Mouse (Mus musculus): ENCODE results near the gene Lefty1. TPM values are rescaled to one million over a fixed set of nuclear protein-coding genes. Genes with fewer than 3 reads are reported as not detected.

Lefty1 gene
- polyA plus RNA-seq, 1 experiment from 2014 or later = 1.1 TPM

DNA sequence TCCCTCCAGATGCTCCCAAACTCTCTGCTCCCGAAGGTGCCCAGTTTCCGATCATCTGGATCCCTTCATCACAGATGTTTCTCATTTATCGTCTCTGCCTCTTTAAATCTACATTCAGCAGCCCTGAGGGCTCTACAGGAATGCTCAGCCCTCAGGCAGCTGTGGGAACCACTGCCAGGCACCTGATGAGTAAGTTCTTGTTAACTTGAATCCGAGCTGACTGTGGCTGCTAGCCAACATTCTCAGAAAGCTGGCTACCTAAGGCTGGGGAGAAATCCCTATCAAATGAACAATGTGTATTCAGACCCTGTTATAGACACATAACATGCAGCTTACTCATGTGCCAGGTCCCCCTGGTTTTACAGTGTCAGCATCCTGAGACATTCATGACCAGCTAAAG is 21.0 kb upstream of the Lefty1 start:
- ATAC-seq (ENCODE audit: low FRiP score) (no peak), DNase-seq (ENCODE audit: low spot score, missing footprints) (no peak)
- H3K4me3 ChIP-seq (ENCODE audit: low read depth, low read length) = no peak overlapping the region
- no peak overlapping the region for H3K9ac ChIP-seq (ENCODE audit: low read length)
- H3K9me3 ChIP-seq (ENCODE audit: control insufficient read depth, low read length) = no peaks in the 10 kb centered on the region
- WGBS = 69% methylated on average over 4 of the region's 4 CpGs
- no peaks in the 10 kb centered on the region for H3K4me1 ChIP-seq (ENCODE audit: control insufficient read depth, insufficient read depth, low read length)
- no peak overlapping the region for H3K27ac ChIP-seq (ENCODE audit: low read depth, low read length)
- H3K4me2 ChIP-seq = no peak overlapping the region
- no peaks in the 10 kb centered on the region for H3K36me3 ChIP-seq (ENCODE audit: control insufficient read depth, insufficient read depth, low read length)
- H3K27me3 ChIP-seq (ENCODE audit: control insufficient read depth, insufficient read depth, low read length) = no peaks in the 10 kb centered on the region

- no peaks in the 10 kb centered on the region for H3K36me3 ChIP-seq (ENCODE audit: control insufficient read depth, insufficient read depth, low read length)
- no peaks in the 10 kb centered on the region for H3K9me3 ChIP-seq (ENCODE audit: control insufficient read depth, low read length)
- no peak overlapping the region for H3K27ac ChIP-seq (ENCODE audit: low read depth, low read length)
- no peaks in the 10 kb centered on the region for H3K27me3 ChIP-seq (ENCODE audit: control insufficient read depth, insufficient read depth, low read length)
- H3K4me2 ChIP-seq = no peak overlapping the region
- ATAC-seq (ENCODE audit: low FRiP score) (no peak), DNase-seq (ENCODE audit: low spot score, missing footprints) (no peak)
- no peak overlapping the region for H3K9ac ChIP-seq (ENCODE audit: low read length)
- H3K4me3 ChIP-seq (ENCODE audit: low read depth, low read length) = no peak overlapping the region
- no peaks in the 10 kb centered on the region for H3K4me1 ChIP-seq (ENCODE audit: control insufficient read depth, insufficient read depth, low read length)
- WGBS = 90% methylated on average over 11 of the region's 11 CpGs
Measured at GRCm38 (mm10) chr1:180916425-180916824, 18.4 kb upstream of the Lefty1 start.

DNA sequence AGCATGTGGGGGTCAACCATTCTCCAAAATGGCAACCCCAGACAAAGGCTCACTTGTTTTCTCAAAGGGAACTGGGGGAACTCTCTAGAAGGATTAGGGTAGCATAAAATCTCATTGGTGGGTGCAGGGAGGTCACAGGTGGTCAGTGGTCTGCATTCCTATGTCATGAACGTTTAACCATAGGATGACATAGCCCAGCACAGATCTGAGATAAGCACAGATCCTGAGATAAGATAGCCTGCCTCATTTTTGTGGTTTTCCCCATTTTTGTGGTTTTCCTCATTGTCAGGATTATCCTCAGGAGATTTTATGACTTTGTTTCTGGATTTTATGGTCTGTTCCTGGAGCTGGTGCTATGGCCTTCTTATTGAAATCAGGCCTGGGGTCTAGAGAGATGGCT is 17.8 kb upstream of the Lefty1 start:
- no peaks in the 10 kb centered on the region for H3K27me3 ChIP-seq (ENCODE audit: control insufficient read depth, insufficient read depth, low read length)
- H3K4me2 ChIP-seq = no peak overlapping the region
- DNase-seq (ENCODE audit: low spot score, missing footprints) (no peak), ATAC-seq (ENCODE audit: low FRiP score) (no peak)
- no peak overlapping the region for H3K4me3 ChIP-seq (ENCODE audit: low read depth, low read length)
- H3K36me3 ChIP-seq (ENCODE audit: control insufficient read depth, insufficient read depth, low read length) = no peaks in the 10 kb centered on the region
- no peak overlapping the region for H3K9ac ChIP-seq (ENCODE audit: low read length)
- no peaks in the 10 kb centered on the region for H3K9me3 ChIP-seq (ENCODE audit: control insufficient read depth, low read length)
- H3K27ac ChIP-seq (ENCODE audit: low read depth, low read length) = no peak overlapping the region
- no peaks in the 10 kb centered on the region for H3K4me1 ChIP-seq (ENCODE audit: control insufficient read depth, insufficient read depth, low read length)
- WGBS = 68% methylated on average over 1 of the region's 1 CpGs

GRCm38 (mm10) chr1:180919686-180920085 is 15.1 kb upstream of the Lefty1 start:
- Histone ChIP-seq H3K27me3 (ENCODE audit: control insufficient read depth, insufficient read depth, low read length) (no peaks in the 10 kb centered on the region), H3K36me3 (ENCODE audit: control insufficient read depth, insufficient read depth, low read length) (no peaks in the 10 kb centered on the region), H3K9ac (ENCODE audit: low read length) (no peak overlapping the region), H3K4me2 (no peak overlapping the region), H3K27ac (ENCODE audit: low read depth, low read length) (no peak overlapping the region), H3K9me3 (ENCODE audit: control insufficient read depth, low read length) (no peaks in the 10 kb centered on the region), H3K4me1 (ENCODE audit: control insufficient read depth, insufficient read depth, low read length) (no peaks in the 10 kb centered on the region), H3K4me3 (ENCODE audit: low read depth, low read length) (no peak overlapping the region)
- DNase-seq (ENCODE audit: low spot score, missing footprints) (no peak), ATAC-seq (ENCODE audit: low FRiP score) (no peak)
- WGBS = 34% methylated on average over 8 of the region's 8 CpGs

- ATAC-seq (ENCODE audit: low FRiP score) = no peak
- no peak overlapping the region for H3K27ac ChIP-seq (ENCODE audit: low read depth, low read length)
- H3K4me3 ChIP-seq (ENCODE audit: low read depth, low read length) = no peak overlapping the region
- no peaks in the 10 kb centered on the region for H3K27me3 ChIP-seq (ENCODE audit: control insufficient read depth, insufficient read depth, low read length)
- H3K4me1 ChIP-seq (ENCODE audit: control insufficient read depth, insufficient read depth, low read length) = no peaks in the 10 kb centered on the region
- no peaks in the 10 kb centered on the region for H3K36me3 ChIP-seq (ENCODE audit: control insufficient read depth, insufficient read depth, low read length)
- 76% methylated on average over 6 of the region's 6 CpGs for WGBS
- H3K9me3 ChIP-seq (ENCODE audit: control insufficient read depth, low read length) = no peaks in the 10 kb centered on the region
- DNase-seq (ENCODE audit: low spot score, missing footprints) = no peak
- H3K4me2 ChIP-seq = no peak overlapping the region
- no peak overlapping the region for H3K9ac ChIP-seq (ENCODE audit: low read length)
Measured at GRCm38 (mm10) chr1:180922273-180923048, 12.4 kb upstream of the Lefty1 start.

- DNase-seq (ENCODE audit: low spot score, missing footprints) (no peak), ATAC-seq (ENCODE audit: low FRiP score) (no peak)
- Histone ChIP-seq H3K27me3 (ENCODE audit: control insufficient read depth, insufficient read depth, low read length) (no peaks in the 10 kb centered on the region), H3K4me3 (ENCODE audit: low read depth, low read length) (no peak overlapping the region), H3K27ac (ENCODE audit: low read depth, low read length) (no peak overlapping the region), H3K36me3 (ENCODE audit: control insufficient read depth, insufficient read depth, low read length) (no peaks in the 10 kb centered on the region), H3K4me2 (no peak overlapping the region), H3K9me3 (ENCODE audit: control insufficient read depth, low read length) (no peaks in the 10 kb centered on the region), H3K9ac (ENCODE audit: low read length) (no peak overlapping the region), H3K4me1 (ENCODE audit: control insufficient read depth, insufficient read depth, low read length) (no peaks in the 10 kb centered on the region)
- 27% methylated on average over 2 of the region's 2 CpGs for WGBS
Measured at GRCm38 (mm10) chr1:180924737-180925136, 10.1 kb upstream of the Lefty1 start.

DNA sequence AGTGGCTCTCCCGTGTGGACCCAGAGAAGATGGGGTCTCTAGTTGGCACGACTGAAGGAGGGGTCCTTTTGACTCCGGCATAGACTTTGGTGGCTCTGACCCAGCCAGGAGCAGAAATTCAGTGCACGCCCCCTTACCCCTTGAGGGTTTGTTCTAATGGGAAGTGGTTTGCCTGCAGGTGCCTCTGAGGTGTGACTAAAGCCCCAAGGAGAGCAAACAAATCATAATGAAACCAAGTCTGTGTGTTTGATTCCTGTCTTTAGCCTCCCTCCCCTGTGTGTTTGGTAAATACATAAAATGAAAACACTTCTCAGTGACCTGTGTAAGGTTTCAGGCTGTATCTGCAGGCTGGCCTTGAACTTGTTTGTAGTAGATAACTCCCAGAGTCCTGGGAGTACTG is 8.5 kb upstream of the Lefty1 start:
- 63% methylated on average over 4 of the region's 4 CpGs for WGBS
- no peaks in the 10 kb centered on the region for H3K9me3 ChIP-seq (ENCODE audit: control insufficient read depth, low read length)
- H3K27me3 ChIP-seq (ENCODE audit: control insufficient read depth, insufficient read depth, low read length) = no peaks in the 10 kb centered on the region
- H3K4me2 ChIP-seq = no peak overlapping the region
- no peak overlapping the region for H3K4me3 ChIP-seq (ENCODE audit: low read depth, low read length)
- H3K4me1 ChIP-seq (ENCODE audit: control insufficient read depth, insufficient read depth, low read length) = no peaks in the 10 kb centered on the region
- H3K36me3 ChIP-seq (ENCODE audit: control insufficient read depth, insufficient read depth, low read length) = no peaks in the 10 kb centered on the region
- no peak overlapping the region for H3K9ac ChIP-seq (ENCODE audit: low read length)
- ATAC-seq (ENCODE audit: low FRiP score) (no peak), DNase-seq (ENCODE audit: low spot score, missing footprints) (no peak)
- H3K27ac ChIP-seq (ENCODE audit: low read depth, low read length) = no peak overlapping the region

- WGBS = 74% methylated on average over 2 of the region's 2 CpGs
- H3K9me3 ChIP-seq (ENCODE audit: control insufficient read depth, low read length) = no peaks in the 10 kb centered on the region
- H3K36me3 ChIP-seq (ENCODE audit: control insufficient read depth, insufficient read depth, low read length) = no peaks in the 10 kb centered on the region
- H3K27ac ChIP-seq (ENCODE audit: low read depth, low read length) = no peak overlapping the region
- DNase-seq (ENCODE audit: low spot score, missing footprints) = no peak
- H3K4me3 ChIP-seq (ENCODE audit: low read depth, low read length) = no peak overlapping the region
- peaks cover 7% of the 10 kb centered on the region for H3K27me3 ChIP-seq (ENCODE audit: control insufficient read depth, insufficient read depth, low read length)
- no peaks in the 10 kb centered on the region for H3K4me1 ChIP-seq (ENCODE audit: control insufficient read depth, insufficient read depth, low read length)
- no peak overlapping the region for H3K4me2 ChIP-seq
- ATAC-seq (ENCODE audit: low FRiP score) = no peak
- no peak overlapping the region for H3K9ac ChIP-seq (ENCODE audit: low read length)
Measured at GRCm38 (mm10) chr1:180929599-180929998, 5.2 kb upstream of the Lefty1 start.

DNA sequence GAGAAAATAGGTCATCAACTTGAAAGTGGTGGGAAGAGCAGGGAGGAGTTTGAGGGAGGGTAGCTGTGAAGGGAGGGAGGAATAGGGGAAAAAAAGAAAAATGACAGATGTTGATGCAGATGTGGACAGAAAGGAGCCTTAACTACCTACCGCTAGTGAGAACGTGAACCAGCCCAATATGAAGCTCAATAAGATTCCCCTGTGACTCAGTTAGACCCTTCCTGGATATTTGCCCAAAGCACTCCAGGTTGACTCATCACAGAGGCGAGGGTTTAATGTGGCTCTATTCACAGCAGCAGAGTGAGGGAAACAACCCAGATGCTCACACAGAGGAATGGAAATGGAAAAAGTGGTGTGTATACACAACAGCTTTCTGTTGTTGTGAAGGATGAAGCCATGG is 3.7 kb upstream of the Lefty1 start:
- Histone ChIP-seq H3K9me3 (ENCODE audit: control insufficient read depth, low read length) (no peaks in the 10 kb centered on the region), H3K4me3 (ENCODE audit: low read depth, low read length) (no peak overlapping the region), H3K27ac (ENCODE audit: low read depth, low read length) (no peak overlapping the region), H3K9ac (ENCODE audit: low read length) (no peak overlapping the region), H3K4me1 (ENCODE audit: control insufficient read depth, insufficient read depth, low read length) (no peaks in the 10 kb centered on the region), H3K27me3 (ENCODE audit: control insufficient read depth, insufficient read depth, low read length) (peaks cover 22% of the 10 kb centered on the region), H3K36me3 (ENCODE audit: control insufficient read depth, insufficient read depth, low read length) (no peaks in the 10 kb centered on the region), H3K4me2 (no peak overlapping the region)
- WGBS = 87% methylated on average over 3 of the region's 3 CpGs
- ATAC-seq (ENCODE audit: low FRiP score) = no peak
- DNase-seq (ENCODE audit: low spot score, missing footprints) = no peak
